Mouse (Mus musculus): ENCODE data around the gene Anapc1.

DNA sequence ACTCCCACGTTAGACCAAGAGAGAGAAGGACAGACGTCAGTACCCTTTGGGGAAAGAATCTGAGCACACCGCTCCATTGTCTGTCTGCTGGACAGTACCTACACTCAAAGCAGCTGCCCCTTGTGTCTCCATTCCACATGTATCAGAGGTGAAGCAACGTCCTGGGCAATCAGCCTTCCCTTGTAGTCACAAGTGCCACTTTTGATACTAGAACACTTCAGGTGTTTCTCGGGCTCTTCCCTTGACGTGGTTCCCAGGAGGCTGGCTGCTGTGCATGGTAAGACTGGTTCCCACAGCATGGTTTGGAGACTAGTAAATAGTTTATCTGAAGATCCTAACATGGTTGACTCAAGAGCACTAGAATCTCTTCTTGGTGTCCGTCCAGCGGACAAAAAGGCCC lies 76.0 kb downstream of the Anapc1 start:
- TF ChIP-seq EP300 (IDR thresholded peaks at IDR 0.05; ENCODE audit: low read length) (no peak), SIN3A (IDR thresholded peaks at IDR 0.05; ENCODE audit: low read length) (no peak), UBTF (IDR thresholded peaks at IDR 0.05; ENCODE audit: low read depth, low read length) (no peak), CHD2 (IDR thresholded peaks at IDR 0.05; ENCODE audit: low read length) (no peak)

Measured in CH12.LX (cell line).